Mouse (Mus musculus): ENCODE data around the gene Ky. TPM values are rescaled to one million over a fixed set of nuclear protein-coding genes. Genes with fewer than 3 reads are reported as not detected.

Gene Ky
- polyA plus RNA-seq, 2 experiments from 2014 or later: 0.09 TPM; not detected in 1

- ATAC-seq: no peak
These were observed 48.2 kb downstream of the Ky start for GRCm38 (mm10) chr9:102553781-102554180.

- ATAC-seq: no peak
These were observed 52.9 kb downstream of the Ky start for GRCm38 (mm10) chr9:102558463-102558862.

- peak; percentile 51 for ATAC-seq
These were observed 67.3 kb downstream of the Ky start for GRCm38 (mm10) chr9:102572888-102573287.

GRCm38 (mm10) chr9:102577480-102577879 lies 71.9 kb downstream of the Ky start:
- peak; percentile 88 for ATAC-seq

GRCm38 (mm10) chr9:102581921-102582469 lies 76.4 kb downstream of the Ky start:
- no peak for ATAC-seq

- ATAC-seq: no peak
These were observed 81.8 kb downstream of the Ky start for GRCm38 (mm10) chr9:102587347-102587746.

GRCm38 (mm10) chr9:102594667-102595393 lies 89.3 kb downstream of the Ky start:
- ATAC-seq: no peak

Other genes with a start within 250 kb of the Ky start
- gene Ephb1, start 151.1 kb upstream of the Ky start, polyA plus RNA-seq (2017; shearing (Covaris generic)): not detected
- 100 to 1,000 TPM in 1 of 2 experiments, 10 to 100 TPM in 1; 87.9 to 116 TPM for gene Anapc13, start 120.5 kb downstream of the Ky start, polyA plus RNA-seq (2017; shearing (Covaris generic))
- gene Cep63, start 120.8 kb downstream of the Ky start, polyA plus RNA-seq (2017; shearing (Covaris generic)): 10 to 100 TPM; 39.7 to 45.2 TPM
- not detected for gene Amotl2, start 210.9 kb downstream of the Ky start, polyA plus RNA-seq (2017; shearing (Covaris generic))